Mouse (Mus musculus): ENCODE results near the gene Gnb2.

The Gnb2 gene

DNA sequence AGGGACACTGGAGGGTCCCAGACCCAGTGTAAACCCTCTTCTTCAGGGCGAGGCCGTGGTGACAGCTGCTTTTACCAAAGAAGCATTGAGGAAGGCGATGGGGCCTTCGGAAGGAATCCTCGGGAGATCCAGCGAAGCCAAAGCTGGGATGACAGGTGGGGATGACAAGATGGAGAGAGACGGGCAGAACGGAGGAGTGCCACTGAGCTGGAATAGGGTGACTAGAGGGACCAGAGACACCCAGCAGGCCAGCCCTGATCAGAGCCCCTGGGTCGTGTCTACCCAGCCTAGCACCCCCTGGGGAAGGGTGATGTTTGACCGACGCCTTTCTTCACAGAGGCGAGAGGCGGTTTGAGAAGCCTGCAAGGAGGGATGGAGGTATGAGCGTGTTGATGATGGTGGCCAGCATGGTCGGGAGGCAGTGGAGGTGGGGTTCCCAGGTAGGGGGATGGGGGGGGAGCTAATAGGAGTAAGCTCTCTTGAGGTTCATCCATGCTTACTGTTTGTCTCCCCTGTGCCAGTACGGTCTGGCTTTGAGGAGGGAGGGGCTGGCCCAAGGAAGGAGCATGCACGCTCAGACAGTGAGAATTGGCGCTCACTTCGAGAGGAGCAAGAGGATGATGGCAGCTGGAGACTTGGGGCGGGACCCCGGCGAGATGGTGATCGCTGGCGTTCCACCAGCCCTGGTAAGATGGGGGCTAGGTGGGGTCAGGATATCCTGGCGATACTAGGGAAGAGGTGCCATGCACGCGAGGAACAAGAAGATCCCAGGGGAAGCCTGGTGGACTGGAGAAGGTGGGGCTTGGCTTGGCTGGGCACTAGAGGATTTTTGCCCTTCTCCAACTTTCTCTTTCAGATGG lies 13.4 kb downstream of the Gnb2 start:
- DNase-seq (ENCODE audit: low spot score in 2 of 2) = no peak

DNA sequence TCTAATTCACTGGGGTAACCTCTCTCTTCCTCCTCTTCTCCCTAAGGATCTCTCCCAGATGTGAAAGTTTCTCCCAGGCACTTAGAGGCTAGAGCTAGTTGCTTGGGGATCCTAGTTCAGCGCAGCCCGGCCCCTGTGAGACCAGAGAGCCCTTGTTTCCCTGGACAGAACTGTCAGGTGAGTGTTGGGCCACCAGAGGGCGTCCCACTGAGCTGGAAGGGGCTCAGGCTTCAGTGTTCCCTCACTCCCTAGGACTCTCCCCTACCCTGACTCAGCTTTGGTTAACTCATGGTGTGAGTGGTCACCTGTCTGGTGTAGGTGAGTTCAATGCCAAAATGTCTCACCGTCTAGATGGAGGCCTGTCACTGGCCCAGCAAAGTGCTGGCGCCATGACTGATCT lies 14.9 kb downstream of the Gnb2 start, which contains the start of gene Gigyf1:
Gene Gigyf1 (plus strand): TSS at position 113 of the 400 bp plus-strand sequence.
- no peak for DNase-seq (ENCODE audit: low spot score in 2 of 2)

DNA sequence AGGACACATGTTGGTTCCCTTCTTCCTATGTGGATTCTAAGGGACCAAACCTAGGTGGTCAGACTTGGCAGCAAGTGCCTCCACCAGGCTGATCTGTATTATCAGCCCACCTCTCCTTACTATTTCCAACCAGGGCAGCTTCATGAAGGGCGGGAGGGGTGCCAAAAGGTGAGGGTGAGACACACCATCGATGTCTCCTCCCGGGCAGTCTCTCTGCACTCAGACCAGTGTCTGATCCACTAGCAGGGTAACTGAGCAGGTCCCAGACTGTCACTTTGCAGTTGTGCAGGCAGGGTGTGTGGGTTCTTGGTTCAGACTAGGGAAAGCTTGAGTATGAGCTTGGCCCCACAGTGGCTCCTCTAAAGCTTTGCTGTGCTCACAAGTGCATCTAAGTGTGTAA lies 18.5 kb downstream of the Gnb2 start:
- DNase-seq (ENCODE audit: low spot score in 2 of 2) = no peak

DNA sequence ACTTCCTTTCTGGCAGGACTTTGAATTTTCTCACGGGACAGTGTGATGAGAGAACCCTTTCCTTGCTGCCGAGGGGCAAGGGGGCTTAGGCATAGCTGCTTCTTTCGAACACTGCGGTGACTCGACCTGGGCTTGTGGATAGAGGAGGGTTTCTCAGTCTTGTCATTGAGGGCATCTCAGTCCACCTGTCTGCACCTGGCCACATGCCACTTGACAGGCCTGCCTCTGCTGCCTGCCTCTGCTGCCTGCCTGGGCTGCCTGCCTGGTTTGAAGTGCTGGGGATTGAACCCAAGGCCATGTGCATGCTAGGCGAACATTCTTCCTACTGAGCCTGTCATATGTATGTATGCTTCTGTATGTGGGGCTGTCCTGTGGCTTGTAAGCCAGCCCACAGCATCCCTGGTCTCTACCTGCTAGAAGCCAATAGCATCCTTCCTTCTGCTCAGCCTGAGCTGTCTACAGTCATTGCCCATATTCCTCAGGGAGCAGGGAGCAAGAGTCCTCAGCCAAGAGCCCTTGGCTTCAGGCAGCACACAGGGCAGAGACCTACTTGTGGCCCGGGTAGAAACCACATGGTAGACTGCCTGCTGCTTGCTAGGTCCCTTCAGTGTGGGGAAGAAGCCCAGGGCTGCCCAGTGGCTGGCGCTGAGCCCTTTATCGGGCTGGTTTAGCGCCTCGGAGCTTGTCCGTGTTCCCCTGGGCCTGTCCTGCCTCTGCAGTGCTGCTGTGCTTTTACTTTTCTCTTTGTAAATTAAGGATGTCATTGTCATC lies 19.2 kb downstream of the Gnb2 start:
- no peak for DNase-seq (ENCODE audit: low spot score in 2 of 2)

DNA sequence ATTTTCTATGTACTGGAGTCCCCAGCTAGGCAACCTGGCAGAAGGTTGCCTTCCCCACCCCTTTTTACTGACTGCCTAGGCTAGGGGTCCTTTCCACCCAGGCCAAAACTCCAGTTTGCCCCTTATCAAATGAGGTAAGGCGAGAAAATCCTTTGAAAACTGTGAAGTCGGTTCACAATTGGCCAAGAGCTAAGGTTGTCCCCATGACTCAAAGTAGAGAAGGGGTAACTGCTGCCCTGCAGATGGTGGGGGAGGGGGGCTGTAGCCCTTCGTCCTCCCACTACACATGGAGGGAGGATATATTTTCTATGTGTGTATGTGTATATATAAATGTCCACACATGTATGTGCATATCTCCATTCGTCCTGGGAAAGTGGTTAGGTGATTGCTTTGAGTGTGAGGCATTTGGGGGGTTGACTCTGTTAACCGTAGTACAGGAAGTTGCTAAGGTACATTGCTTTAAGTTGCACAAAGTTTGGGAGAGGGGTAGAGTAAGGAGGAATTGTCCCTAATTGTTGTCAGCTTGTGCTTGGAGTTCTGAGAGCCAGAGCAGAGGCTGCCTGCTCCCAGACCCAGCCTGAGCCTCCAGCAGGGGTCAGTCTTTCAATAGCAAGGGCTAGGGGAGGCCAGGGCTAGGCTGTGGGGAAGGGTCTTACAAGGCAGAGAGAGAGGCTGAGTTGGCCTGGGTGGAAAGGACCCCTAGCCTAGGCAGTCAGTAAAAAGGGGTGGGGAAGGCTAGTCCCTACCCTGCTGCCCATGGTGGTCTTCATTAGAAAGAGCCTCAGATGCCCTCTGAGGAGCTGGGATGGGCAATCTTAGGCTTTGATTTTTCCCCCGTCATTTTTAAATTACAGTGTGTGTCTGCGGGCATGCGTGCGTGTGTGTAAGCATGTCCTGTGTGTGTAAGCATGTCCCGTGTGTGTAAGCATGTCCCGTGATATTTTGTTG lies 20.2 kb downstream of the Gnb2 start:
- DNase-seq (ENCODE audit: low spot score in 2 of 2) = no peak

DNA sequence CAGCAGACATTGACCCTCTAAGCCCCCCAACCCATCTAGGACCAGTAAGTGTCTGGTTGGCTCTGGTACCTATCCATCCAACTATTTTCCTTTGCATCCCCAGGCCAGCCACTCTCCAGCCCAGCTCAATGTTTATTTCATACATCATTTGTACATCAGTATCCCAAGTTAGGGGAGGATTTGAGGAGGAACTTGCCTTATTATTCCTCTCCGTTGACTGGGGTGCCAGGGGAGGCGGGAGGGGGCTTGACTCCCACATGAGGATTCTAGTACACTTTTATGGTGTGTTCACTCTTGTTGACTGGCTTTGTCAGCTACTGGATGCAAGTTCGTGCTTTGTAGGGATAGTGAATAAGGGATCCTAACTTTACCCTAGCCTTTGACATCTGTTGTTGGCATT lies 21.6 kb downstream of the Gnb2 start:
- DNase-seq (ENCODE audit: low spot score in 2 of 2) = no peak

DNA sequence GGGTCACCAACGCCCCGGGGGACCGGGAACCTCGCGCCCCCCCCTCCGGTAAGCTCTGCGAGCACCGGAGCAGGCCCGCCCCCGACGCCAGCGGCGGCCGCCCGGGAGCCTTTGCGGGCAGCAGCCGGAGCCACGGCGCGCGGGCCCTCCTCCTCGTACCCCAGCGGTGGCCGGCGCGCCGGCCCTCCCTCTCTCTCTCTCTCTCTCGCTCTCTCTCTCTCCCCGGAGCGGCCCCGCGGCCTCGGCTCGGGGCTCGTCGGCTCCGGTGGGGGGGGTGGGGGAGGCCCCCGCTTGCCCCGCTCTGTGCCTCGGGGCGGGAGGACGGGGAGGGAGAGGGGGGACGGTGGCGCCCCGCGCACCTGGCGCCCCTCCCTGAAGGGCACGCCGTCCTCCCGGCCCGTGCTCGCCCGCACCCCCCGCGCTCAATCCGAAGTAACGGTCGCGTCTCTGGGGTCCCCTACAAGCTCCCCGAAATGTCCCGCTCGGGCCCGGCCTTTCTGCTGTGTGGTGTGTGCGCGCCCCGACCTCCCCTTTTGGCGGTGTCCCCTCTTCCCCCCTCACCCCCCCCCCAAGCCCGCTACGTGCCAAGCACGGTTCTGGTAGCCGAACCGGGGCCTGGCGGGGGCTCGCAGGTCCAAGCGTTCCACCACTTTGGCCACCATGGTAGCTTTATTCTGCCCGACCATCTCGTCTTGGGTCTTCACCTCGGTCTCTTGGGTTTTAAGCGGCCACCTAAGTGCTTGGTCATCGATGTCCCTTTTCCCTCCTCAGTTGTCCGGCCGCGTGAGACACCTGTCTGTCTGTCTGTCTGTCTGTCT lies 22.5 kb downstream of the Gnb2 start:
- DNase-seq (ENCODE audit: low spot score in 2 of 2) = no peak

DNA sequence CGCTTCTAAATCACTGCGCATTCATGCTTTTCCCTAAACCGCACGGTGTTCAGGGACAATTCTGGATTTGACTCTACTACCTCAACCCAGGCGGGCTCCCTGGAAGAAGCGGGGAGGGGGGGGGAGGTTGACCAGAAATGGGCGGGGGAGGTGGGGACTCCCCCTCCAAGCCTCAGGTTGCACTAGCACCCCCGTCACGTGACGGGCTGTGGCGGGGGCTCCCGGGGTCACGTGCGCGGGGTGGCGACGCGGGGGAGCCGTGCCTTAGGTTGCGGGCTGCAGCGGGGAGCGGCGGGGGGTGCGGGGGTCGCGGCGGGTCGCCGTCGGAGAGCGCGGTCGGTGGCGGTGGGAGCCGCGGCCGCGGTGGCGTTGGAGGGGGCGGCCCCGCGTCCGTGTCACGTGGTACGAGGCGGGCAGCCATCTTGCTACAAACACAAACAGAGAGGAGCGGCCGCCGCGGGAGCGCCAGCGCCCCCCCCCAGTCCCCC lies 23.3 kb downstream of the Gnb2 start:
- peak; percentile 74 to 75 for DNase-seq (ENCODE audit: low spot score in 2 of 2)

DNA sequence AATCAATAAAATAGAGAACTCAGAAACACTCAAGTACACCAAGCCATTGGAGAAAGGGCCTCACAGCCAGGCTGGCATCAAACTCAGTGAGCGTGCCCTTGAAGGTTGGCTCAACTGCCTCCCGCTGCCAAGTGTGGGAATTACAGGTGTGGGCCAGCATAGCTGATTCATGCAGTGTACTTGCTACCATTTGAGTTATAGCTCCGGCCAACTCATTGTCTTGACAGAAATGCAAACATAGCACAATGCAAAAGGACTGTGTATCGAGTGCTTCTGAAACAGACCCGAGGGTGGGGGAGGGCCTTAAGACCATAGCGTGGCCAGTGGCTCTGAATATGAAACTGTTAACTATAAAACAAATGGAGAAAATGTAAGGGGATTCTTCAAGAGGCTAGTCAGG lies 29.3 kb downstream of the Gnb2 start:
- DNase-seq (ENCODE audit: low spot score in 2 of 2) = no peak

DNA sequence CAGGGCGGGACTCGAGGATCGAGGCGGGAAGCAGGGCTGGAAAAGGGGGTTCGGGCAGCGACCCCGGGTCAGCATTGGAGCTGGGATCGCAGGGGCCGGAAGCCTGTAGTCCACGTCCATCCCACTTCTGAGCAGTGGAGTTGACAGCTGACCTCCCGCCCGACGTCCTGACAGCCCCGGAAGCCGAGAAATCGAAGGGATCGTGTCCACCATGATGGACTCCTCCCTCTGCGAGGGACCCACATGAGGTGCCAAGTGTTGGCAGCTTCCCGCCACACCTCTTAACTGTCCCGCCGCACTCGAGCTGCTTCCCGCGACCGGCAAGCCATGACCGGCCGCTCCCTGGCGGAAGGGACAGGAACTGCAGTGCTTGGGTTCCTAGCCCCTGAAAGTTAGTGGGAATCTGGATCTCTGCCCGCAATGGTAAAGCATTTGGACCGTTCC lies 30.6 kb downstream of the Gnb2 start:
- DNase-seq (ENCODE audit: low spot score in 2 of 2) = peak; percentile 59 to 60

DNA sequence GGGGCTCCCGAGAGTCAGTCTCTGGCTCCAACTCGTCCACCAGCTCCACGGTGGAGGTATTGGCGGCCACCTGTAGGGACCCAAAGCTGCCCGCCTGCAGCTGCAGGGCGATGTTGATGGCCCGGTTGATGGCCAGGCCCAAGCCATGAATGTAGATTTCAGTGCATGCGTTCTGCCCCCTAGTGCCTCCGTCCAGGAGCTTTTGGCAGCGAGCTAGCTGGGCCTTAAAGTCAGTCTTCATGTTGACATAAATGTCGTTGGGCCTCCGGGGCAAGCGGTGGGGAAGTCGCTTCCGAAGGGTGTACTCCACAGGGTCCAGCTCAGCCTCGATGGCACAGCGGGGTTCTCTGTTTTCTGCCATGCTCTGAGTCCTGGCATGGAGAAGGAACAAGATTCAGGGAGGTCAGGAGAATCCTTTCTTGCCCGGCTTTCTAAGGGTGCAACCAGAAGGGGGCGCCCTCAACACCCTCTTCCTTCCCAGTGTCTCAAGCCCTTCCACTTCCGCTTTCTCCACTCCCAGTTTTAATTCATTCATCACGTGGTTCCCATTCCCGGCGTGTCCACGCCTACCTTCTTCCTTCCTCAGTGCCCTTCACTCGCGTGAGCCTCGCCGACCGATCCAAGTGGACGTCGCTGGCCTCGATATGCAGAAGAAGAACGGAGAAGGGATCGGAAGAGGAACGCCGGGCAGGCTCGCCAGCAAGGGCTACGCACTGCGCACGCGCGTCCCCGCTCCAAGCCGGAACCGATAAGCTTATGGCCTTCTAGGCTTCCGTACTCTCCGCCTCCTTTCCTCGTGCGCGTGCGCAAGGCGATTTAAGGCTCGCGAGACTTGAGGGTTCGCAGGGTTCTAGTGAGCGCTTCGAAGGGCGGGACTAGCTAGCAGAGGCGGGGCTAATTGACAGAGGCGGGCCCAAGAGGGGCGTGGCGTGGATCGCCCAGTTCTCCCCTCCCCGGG lies 31.3 kb downstream of the Gnb2 start, which contains the start of gene Pop7:
Gene Pop7 (minus strand): TSS at position 810 of the 958 bp plus-strand sequence.
- peak; percentile 99 to 100 for DNase-seq (ENCODE audit: low spot score in 2 of 2)

DNA sequence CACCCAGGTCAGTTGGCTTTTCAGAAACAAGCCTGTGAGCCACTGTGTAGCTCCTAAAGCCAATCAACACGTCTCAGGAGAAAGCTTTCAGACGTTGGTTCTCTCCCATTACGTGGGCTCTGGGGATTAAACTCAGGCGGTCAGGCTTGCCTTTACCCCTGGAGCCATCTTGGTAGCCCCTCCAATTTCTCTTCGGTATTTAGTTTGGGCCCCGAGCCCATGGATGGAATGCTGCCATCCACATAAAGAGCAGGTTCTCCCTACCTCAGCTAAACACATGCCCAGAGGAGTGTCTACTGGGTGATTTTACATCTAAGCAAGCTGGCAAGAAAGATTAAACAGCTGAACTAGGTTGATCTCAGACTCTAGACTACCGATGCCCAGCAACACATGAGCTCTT lies 33.1 kb downstream of the Gnb2 start:
- DNase-seq (ENCODE audit: low spot score in 2 of 2) = no peak

DNA sequence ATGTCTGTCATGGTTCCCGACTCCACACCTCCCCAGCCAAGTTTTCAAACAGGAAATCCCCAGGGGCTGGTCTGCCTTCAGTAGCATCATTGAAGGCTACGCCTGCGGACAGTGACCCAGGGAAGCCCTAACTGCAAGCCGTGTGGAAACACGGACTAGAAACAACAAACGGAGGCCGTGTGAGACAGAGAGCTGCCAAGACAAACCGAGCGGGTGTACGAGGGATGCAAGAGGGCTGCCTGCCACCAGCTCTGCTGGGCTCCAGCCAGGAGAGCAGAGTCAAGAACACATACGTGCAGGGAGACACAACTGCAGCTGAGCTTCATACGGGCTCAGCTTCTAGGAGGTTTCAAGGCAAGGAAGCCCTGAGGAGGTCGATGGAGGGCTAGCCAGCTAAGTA lies 39.5 kb downstream of the Gnb2 start:
- DNase-seq (ENCODE audit: low spot score in 2 of 2) = no peak

DNA sequence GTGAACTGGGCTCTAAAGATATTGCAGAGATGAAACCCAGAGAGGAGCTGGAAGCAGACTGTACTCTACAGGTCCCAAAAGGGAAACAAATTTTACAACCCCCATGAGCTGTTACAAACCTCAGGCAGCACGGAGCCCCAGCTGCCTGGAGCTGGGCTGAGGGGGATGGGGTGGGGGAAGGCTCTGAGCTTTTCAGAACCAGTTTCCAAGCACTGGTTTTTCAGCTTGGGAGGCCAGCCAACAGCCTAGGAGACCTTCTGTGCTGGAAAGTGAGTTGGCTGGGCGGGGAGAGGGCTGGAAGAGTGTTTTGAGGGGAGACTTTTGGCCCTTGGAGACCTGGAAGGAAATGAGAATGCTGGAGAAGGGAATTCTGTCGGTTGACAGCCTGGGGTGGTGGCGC lies 41.8 kb downstream of the Gnb2 start:
- no peak for DNase-seq (ENCODE audit: low spot score in 2 of 2)

DNA sequence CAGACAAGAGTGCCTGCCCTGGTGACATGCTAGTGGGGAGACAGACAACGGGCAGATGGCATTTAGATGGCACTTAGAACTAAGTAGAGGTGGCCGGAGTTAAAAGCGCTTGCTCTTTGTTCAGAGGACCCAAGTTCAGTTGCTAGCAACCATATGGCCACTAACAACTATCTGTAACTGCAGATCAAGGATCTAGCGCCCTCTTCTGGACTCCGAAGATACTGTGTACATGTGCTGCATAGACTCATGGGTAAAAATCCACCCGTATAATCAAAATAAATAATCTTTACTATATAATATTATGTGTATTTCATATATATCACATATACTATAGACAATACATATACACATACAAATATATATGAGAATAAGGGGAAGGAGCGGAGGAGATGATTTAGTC lies 45.7 kb downstream of the Gnb2 start:
- DNase-seq (ENCODE audit: low spot score in 2 of 2) = no peak

DNA sequence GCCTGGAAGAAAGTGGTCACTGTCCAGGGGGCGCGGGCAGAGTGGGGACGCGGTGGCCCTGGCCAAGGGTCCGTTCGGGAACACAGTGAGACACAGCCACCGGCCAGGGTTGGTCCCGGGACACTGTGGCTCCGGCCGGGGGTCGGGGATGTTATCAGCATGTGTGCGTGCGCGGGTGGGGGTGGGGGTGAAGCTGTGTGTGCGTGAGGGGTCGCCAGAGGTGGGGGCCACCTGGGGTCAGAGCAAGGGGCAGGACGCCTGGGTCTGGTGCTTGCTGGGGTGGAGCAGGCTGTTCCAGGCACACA lies 47.5 kb downstream of the Gnb2 start:
- no peak for DNase-seq (ENCODE audit: low spot score in 2 of 2)

DNA sequence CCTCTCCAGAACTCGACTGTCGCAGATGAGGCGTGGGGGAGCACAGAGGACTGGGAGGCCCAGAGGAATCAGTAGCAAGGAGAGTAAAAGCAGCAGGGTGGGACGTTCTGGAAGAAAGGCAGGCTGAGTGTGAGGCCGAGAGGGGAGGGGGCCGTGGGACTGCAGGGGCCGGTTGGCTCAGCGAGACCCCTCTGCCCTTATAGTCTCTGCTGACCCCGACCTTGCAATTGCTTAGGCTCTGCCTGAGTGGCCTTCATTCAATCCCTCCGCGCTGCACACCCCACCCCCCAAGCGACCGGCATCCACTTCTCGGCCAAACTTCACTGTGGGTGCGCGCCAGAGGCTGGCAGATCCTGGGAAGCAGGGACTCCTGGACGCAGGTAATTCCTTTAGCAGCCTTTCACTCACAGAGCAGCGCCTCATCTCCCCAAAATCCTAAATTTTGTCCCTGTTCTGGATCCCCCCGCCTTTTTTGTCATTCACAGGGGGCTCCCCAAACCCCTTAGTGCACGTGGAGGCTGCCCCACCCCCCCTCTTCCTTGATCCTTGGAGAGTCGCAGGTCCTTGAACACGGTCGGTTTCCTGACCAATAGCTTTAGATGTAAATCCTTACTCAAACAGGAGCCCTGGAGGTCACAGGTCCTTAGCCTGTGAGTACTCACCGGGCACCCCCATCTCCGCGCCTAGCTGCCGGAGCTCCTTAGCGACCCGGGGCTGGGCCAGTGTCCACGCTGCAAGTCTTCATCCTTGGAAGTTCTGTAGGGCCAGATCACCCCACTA lies 48.0 kb downstream of the Gnb2 start:
- no peak for DNase-seq (ENCODE audit: low spot score in 2 of 2)

DNA sequence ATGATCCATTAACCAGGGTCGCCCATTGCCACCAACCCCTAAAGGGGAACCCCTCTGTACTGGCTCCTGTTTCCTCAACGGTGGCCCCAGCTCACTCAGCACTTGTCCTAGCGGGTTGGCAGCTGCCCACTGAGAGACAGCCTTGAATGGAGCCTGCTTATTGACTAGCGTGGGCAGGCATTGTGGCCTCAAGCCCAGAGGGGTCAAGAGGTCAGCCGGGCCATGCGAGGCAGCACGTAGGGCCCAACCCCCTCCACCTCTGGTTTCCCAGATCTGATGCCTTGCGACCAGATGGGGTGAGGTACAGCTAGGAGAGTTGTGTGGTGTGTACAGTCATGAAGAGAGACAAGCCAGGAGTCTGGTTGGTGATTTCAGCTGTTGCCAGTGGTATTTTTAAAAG lies 51.4 kb downstream of the Gnb2 start:
- DNase-seq (ENCODE audit: low spot score in 2 of 2) = no peak

DNA sequence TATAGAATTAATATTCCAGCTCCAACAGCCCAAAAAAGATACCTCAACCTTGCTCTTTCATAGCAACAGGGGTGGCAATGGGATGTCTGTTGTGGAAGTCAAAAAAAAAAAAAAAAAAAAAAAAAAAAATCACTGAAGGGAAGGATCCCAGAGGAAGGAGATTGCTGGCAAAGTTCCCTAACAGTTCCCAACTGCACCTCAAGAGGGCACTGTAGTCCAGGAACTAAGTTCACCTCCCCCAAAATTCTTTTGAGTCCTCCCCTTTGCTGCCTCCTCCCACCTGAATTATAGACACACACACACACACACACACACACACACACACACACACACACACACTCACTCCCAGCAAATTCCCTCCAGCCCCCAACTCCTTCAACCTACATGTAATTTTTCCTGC lies 52.2 kb downstream of the Gnb2 start:
- peak; percentile 44 to 50 for DNase-seq (ENCODE audit: low spot score in 2 of 2)

Measured in right cerebral cortex, postnatal 36 days (tissue).